Mouse (Mus musculus) cerebellum, adult 9-10 months (tissue): ENCODE results near the gene Lig1.

Experiments
- DNase-seq: peaks from one replicate; pipeline ENCODE4 v3.0.0; 2022

The Lig1 gene

GRCm38 (mm10) chr7:13311401-13311800 is 34.3 kb downstream of the Lig1 start:
- DNase-seq: no peak

GRCm38 (mm10) chr7:13314095-13314597 is 37.1 kb downstream of the Lig1 start:
- no peak for DNase-seq

DNA sequence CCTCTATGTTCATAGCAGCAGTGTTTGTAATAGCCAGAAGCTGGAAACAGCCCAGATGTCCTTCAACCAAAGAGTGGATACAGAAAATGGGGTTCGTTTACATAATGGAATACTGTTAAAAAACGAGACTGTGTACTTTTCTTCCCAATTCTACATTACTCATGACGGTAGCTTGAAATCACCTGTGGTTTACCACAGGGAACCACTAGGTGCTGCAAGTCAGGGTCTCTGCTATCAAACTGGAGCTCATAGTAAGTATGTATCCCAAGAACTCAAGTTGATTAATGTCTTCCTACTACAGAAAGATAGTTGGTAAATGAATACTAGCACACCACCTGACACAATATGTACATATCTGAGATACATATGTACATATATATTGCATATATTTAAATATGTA is 44.3 kb downstream of the Lig1 start:
- DNase-seq: no peak

DNA sequence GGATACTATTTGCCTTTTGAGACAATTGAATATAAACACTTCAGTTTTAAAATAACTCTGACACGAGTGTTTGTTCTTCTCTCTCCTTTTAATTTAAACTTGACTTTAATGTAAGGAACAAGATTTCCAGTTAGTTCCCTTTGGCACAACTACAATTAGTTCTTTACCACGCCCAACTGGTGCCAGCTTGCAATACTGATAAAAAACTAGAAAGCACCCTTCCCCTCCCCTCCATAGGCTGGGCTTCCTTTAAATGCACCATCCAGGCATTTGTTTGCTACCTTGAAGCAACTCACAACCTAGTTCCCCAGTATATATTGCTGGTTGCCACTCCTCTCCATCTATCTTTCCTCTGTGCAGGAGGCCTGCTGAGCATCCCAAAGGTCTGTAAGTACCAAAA is 47.2 kb downstream of the Lig1 start, which contains the start of gene Pla2g4c:
Gene Pla2g4c, plus strand, starts transcription at position 340 of the 400 bp plus-strand sequence.
- DNase-seq: no peak

GRCm38 (mm10) chr7:13330575-13330974 is 53.5 kb downstream of the Lig1 start:
- no peak for DNase-seq

DNA sequence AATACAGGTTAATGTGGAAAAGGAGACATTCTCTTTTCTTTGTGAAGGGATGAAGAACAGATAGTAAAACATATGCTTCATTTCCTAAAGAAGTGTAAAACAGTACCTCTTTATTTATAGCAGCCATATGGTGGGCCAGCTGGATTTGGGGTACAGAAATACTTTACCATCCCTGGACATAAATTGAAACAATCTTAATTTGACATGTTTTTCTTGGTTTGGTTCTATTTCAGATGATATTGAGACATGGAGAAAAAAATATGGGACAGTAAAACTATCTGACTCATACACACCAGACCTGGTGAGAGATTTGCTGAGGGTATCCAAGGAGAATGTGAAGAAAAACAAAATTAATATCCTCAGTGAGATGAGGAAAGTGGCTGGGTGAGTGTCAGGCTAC is 78.9 kb downstream of the Lig1 start:
- DNase-seq: no peak
